Mouse (Mus musculus): Measurements from ENCODE around the gene Nrg4. TPM values are rescaled to one million over a fixed set of nuclear protein-coding genes. Genes with fewer than 3 reads are reported as not detected.

Gene Nrg4
- polyA plus RNA-seq, 1 experiment from 2014 or later: 2.0 TPM

DNA sequence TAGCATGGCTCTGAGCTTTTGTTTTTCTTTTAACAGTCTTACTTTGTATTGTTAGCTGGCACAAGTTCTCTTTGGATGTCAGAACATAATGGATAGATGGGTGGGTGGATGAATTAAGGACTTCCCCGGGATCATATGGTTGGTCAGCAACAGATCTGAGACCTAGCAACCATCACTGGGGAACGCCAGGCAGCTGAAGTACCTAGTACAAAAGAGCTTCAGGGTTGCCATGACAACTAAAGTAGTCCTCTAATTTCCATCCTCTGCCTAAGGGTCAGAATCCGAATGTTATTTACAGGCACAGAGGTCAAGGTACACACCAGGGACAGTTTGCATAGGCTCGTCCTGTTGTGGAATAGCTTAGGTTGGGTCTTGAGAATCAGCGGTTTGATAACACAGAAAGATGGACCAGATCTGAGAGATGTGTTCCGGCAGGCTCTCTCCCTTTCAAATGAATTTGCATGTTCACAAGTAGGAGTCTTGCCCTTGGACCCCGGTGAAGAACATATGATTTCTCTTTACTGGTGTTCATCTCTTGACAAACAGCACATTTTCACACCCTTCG lies 28.7 kb upstream of the Nrg4 start:
- Histone ChIP-seq H3K9me3 (ENCODE audit: control insufficient read depth, low read depth, low read length) (no peaks in the 10 kb centered on the region), H3K27me3 (ENCODE audit: control insufficient read depth, insufficient read depth, low read length) (no peaks in the 10 kb centered on the region), H3K4me1 (ENCODE audit: control insufficient read depth, insufficient read depth, low read length) (no peaks in the 10 kb centered on the region), H3K9ac (replicated peaks; ENCODE audit: low read depth, low read length) (no peak overlapping the region), H3K27ac (ENCODE audit: low read length) (no peak overlapping the region), H3K36me3 (ENCODE audit: control insufficient read depth, insufficient read depth, low read length) (no peaks in the 10 kb centered on the region), H3K4me2 (replicated peaks; ENCODE audit: low read depth, low read length) (no peak overlapping the region), H3K4me3 (ENCODE audit: low read depth, low read length) (no peak overlapping the region)
- ATAC-seq (ENCODE audit: insufficient number of reproducible peaks, insufficient read depth, low FRiP score, low read depth): no peak
- 60% methylated on average over 8 of the region's 8 CpGs for WGBS

DNA sequence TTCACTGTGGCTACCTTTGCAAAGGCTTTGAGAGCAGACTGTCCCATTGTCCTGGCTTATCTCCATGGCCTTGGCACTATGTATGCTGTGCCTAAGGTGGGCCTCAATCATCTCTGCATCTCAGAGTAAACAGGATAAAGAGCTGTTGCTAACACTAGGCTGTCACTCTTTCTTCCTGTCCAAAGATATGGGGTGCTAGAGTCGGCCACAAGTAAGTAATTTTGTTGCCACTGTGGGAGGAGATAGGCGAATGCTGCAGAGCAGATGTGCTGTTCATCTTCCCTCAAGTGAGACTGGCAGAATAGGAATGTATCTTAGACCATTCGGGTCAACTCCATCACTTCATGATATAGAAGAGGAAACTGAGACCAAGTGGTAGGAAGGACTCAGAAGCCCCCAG lies 28.0 kb upstream of the Nrg4 start:
- Histone ChIP-seq H3K36me3 (ENCODE audit: control insufficient read depth, insufficient read depth, low read length) (no peaks in the 10 kb centered on the region), H3K4me2 (replicated peaks; ENCODE audit: low read depth, low read length) (no peak overlapping the region), H3K4me3 (ENCODE audit: low read depth, low read length) (no peak overlapping the region), H3K9me3 (ENCODE audit: control insufficient read depth, low read depth, low read length) (no peaks in the 10 kb centered on the region), H3K4me1 (ENCODE audit: control insufficient read depth, insufficient read depth, low read length) (no peaks in the 10 kb centered on the region), H3K27ac (ENCODE audit: low read length) (no peak overlapping the region), H3K27me3 (ENCODE audit: control insufficient read depth, insufficient read depth, low read length) (no peaks in the 10 kb centered on the region), H3K9ac (replicated peaks; ENCODE audit: low read depth, low read length) (no peak overlapping the region)
- ATAC-seq (ENCODE audit: insufficient number of reproducible peaks, insufficient read depth, low FRiP score, low read depth): no peak
- whole genome bisulfite sequencing: 69% methylated on average over 3 of the region's 3 CpGs

DNA sequence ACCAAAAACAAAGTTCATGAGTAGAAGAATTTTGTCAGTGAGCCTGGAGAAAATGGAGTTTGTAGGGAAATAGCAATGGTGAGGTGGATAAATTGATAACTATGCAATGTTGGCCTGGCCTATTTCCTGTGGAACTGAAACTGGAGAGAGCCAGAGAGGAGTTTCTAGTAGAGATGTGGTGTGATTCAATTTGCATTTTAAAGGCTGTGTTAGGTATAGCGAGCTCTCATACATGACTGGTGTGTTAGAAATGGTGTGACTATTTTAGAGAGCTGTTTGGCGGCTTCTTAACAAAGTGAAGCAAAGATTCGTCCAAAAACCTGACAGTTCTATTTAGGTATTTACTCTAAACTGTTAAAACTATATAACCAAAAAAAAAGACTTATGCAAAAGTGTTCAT lies 22.0 kb upstream of the Nrg4 start:
- H3K27ac ChIP-seq (ENCODE audit: low read length): no peak overlapping the region
- no peaks in the 10 kb centered on the region for H3K4me1 ChIP-seq (ENCODE audit: control insufficient read depth, insufficient read depth, low read length)
- no peaks in the 10 kb centered on the region for H3K36me3 ChIP-seq (ENCODE audit: control insufficient read depth, insufficient read depth, low read length)
- no peak overlapping the region for H3K9ac ChIP-seq (replicated peaks; ENCODE audit: low read depth, low read length)
- WGBS: 88% methylated on average over 3 of the region's 3 CpGs
- no peaks in the 10 kb centered on the region for H3K27me3 ChIP-seq (ENCODE audit: control insufficient read depth, insufficient read depth, low read length)
- no peaks in the 10 kb centered on the region for H3K9me3 ChIP-seq (ENCODE audit: control insufficient read depth, low read depth, low read length)
- ATAC-seq (ENCODE audit: insufficient number of reproducible peaks, insufficient read depth, low FRiP score, low read depth): no peak
- no peak overlapping the region for H3K4me2 ChIP-seq (replicated peaks; ENCODE audit: low read depth, low read length)
- H3K4me3 ChIP-seq (ENCODE audit: low read depth, low read length): no peak overlapping the region

DNA sequence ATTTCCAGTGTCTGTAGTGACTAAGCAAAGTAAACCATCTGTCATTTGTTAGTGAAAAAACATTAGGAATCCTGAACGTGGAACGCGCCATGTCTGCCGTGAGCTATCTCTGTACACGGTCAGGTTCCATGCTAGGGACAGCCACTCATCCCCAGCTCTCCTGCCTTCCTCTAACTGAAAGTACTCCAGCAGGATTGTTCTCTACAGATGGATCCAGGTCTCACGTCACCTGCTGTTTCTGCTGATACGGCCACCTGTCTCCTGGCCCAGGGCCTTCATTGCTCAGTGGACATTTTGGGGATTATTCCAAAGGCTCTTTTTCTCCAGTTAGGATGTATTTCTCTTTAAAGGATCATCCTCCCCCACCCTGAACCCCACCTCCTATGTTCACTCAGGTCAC lies 18.7 kb upstream of the Nrg4 start:
- Histone ChIP-seq H3K4me1 (ENCODE audit: control insufficient read depth, insufficient read depth, low read length) (no peaks in the 10 kb centered on the region), H3K4me2 (replicated peaks; ENCODE audit: low read depth, low read length) (no peak overlapping the region), H3K9ac (replicated peaks; ENCODE audit: low read depth, low read length) (no peak overlapping the region), H3K27me3 (ENCODE audit: control insufficient read depth, insufficient read depth, low read length) (no peaks in the 10 kb centered on the region), H3K27ac (ENCODE audit: low read length) (no peak overlapping the region), H3K9me3 (ENCODE audit: control insufficient read depth, low read depth, low read length) (no peaks in the 10 kb centered on the region), H3K4me3 (ENCODE audit: low read depth, low read length) (no peak overlapping the region), H3K36me3 (ENCODE audit: control insufficient read depth, insufficient read depth, low read length) (no peaks in the 10 kb centered on the region)
- no peak for ATAC-seq (ENCODE audit: insufficient number of reproducible peaks, insufficient read depth, low FRiP score, low read depth)
- 91% methylated on average over 7 of the region's 7 CpGs for WGBS

DNA sequence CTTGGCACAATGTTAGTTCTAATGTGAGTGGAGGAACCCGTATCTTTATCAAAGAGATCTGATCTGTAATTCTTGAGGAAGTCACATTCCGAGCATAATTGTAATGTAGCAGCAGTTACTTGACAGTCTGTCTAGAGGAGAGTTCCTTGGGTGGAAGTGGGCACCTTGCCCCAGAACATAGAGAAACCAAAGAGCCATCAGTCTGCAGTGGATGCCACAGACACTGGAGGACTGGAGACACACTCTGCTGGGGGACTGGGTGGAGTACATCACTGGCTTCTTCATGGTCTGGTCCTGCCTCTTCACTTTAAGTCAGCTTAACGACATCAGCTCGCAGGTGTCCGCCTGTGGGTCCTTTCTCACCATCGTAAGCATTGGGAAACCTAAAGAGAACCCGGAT lies 17.5 kb upstream of the Nrg4 start:
- Histone ChIP-seq H3K4me3 (ENCODE audit: low read depth, low read length) (no peak overlapping the region), H3K4me1 (ENCODE audit: control insufficient read depth, insufficient read depth, low read length) (no peaks in the 10 kb centered on the region), H3K9me3 (ENCODE audit: control insufficient read depth, low read depth, low read length) (no peaks in the 10 kb centered on the region), H3K4me2 (replicated peaks; ENCODE audit: low read depth, low read length) (no peak overlapping the region), H3K9ac (replicated peaks; ENCODE audit: low read depth, low read length) (no peak overlapping the region), H3K27ac (ENCODE audit: low read length) (no peak overlapping the region), H3K36me3 (ENCODE audit: control insufficient read depth, insufficient read depth, low read length) (no peaks in the 10 kb centered on the region), H3K27me3 (ENCODE audit: control insufficient read depth, insufficient read depth, low read length) (no peaks in the 10 kb centered on the region)
- no peak for ATAC-seq (ENCODE audit: insufficient number of reproducible peaks, insufficient read depth, low FRiP score, low read depth)
- 79% methylated on average over 7 of the region's 7 CpGs for WGBS

DNA sequence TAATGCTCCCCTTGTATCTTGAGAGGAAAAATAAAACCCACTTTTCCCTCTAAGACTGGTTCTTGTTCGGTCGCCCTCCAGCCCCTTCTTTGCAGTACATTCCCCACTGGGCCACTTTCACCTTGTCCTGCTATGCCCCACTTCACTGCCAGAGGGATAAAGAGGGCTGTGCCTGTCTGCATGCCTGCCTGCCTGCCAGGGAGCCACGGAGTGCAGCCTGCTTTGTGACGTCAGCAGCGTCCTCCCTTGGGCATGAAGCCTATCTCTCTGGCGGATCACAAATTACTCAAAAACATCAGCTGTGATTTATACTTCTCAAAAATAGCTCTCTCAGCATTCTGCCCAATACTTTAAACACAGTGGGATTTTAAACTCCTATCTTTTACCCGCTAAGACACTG lies 6.3 kb upstream of the Nrg4 start:
- H3K4me2 ChIP-seq (replicated peaks; ENCODE audit: low read depth, low read length): no peak overlapping the region
- peaks cover 10% of the 10 kb centered on the region; the same call in 1 of the 2 replicates for H3K27me3 ChIP-seq (ENCODE audit: control insufficient read depth, insufficient read depth, low read length)
- no peaks in the 10 kb centered on the region for H3K9me3 ChIP-seq (ENCODE audit: control insufficient read depth, low read depth, low read length)
- H3K27ac ChIP-seq (ENCODE audit: low read length): no peak overlapping the region
- no peaks in the 10 kb centered on the region for H3K36me3 ChIP-seq (ENCODE audit: control insufficient read depth, insufficient read depth, low read length)
- no peaks in the 10 kb centered on the region for H3K4me1 ChIP-seq (ENCODE audit: control insufficient read depth, insufficient read depth, low read length)
- no peak overlapping the region for H3K9ac ChIP-seq (replicated peaks; ENCODE audit: low read depth, low read length)
- WGBS: 35% methylated on average over 7 of the region's 7 CpGs
- ATAC-seq (ENCODE audit: insufficient number of reproducible peaks, insufficient read depth, low FRiP score, low read depth): no peak
- no peak overlapping the region for H3K4me3 ChIP-seq (ENCODE audit: low read depth, low read length)

DNA sequence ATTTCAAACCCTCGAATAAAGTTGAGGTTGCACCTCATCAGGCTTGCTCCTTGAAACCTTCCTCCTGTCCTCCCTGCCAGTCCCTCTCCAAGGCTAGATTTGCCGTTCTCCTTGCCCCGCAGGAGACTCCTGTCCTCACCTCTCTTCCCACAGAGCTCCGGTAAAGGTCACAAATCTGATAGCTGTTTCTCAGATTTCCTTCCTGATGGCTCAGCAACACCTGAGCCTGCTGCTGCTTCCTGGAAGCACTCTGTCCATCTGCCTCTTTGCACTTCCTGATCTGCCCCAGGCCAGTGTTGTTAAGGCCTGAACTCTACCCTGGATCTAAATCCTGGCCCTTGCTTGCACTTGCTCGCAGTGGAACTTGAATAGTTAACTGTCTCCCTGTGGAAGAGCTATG lies 5.8 kb upstream of the Nrg4 start:
- H3K9ac ChIP-seq (replicated peaks; ENCODE audit: low read depth, low read length): no peak overlapping the region
- no peaks in the 10 kb centered on the region for H3K36me3 ChIP-seq (ENCODE audit: control insufficient read depth, insufficient read depth, low read length)
- 37% methylated on average over 5 of the region's 5 CpGs for WGBS
- 0 out of 2 replicates have a peak, but pooled peaks cover 1% of the 10 kb centered on the region for H3K4me1 ChIP-seq (ENCODE audit: control insufficient read depth, insufficient read depth, low read length)
- ATAC-seq (ENCODE audit: insufficient number of reproducible peaks, insufficient read depth, low FRiP score, low read depth): no peak
- no peak overlapping the region for H3K4me3 ChIP-seq (ENCODE audit: low read depth, low read length)
- H3K27ac ChIP-seq (ENCODE audit: low read length): no peak overlapping the region
- no peak overlapping the region for H3K4me2 ChIP-seq (replicated peaks; ENCODE audit: low read depth, low read length)
- H3K27me3 ChIP-seq (ENCODE audit: control insufficient read depth, insufficient read depth, low read length): peaks cover 13% of the 10 kb centered on the region; the same call in 1 of the 2 replicates
- H3K9me3 ChIP-seq (ENCODE audit: control insufficient read depth, low read depth, low read length): no peaks in the 10 kb centered on the region

DNA sequence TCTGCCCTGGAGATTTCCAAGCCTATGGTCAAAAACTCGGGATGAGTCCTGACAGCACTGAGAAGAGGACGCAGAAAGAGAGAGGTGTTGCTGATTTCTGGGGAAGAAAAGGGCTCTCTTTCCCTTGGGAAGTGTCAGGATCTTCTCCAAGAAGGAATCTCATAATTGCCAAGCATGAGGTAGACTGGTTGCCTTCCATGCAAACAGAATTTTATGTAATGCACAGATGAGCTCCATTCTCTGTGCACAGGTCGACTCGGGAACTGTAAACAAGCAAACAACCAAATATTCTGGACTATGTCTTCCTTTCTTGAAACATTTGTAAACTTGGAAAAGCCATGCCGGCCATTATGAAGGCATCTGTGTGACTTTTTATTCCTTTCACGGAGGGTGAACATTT lies 2.8 kb upstream of the Nrg4 start:
- 76% methylated on average over 6 of the region's 6 CpGs for WGBS
- no peak overlapping the region for H3K9ac ChIP-seq (replicated peaks; ENCODE audit: low read depth, low read length)
- ATAC-seq (ENCODE audit: insufficient number of reproducible peaks, insufficient read depth, low FRiP score, low read depth): no peak

More for the DNA sequence above, 2.8 kb upstream of the Nrg4 start:
- Histone ChIP-seq H3K27me3 (ENCODE audit: control insufficient read depth, insufficient read depth, low read length) (peaks cover 13% of the 10 kb centered on the region; the same call in 1 of the 2 replicates), H3K36me3 (ENCODE audit: control insufficient read depth, insufficient read depth, low read length) (no peaks in the 10 kb centered on the region), H3K4me1 (ENCODE audit: control insufficient read depth, insufficient read depth, low read length) (0 out of 2 replicates have a peak, but pooled peaks cover 5% of the 10 kb centered on the region), H3K4me3 (ENCODE audit: low read depth, low read length) (no peak overlapping the region), H3K27ac (ENCODE audit: low read length) (no peak overlapping the region), H3K4me2 (replicated peaks; ENCODE audit: low read depth, low read length) (no peak overlapping the region), H3K9me3 (ENCODE audit: control insufficient read depth, low read depth, low read length) (no peaks in the 10 kb centered on the region)

Measured in stomach, embryonic 14.5 days (tissue).